Mouse (Mus musculus) ES-Bruce4 (cell line): ENCODE results near the gene Itgav. TPM values are rescaled to one million over a fixed set of nuclear protein-coding genes. Genes with fewer than 3 reads are reported as not detected.

Experiments
- H3K27ac ChIP-seq: 2 replicates; pipeline ENCODE4 v1.5.1; 2012; ENCODE audit warnings: low read length, inconsistent platforms; ENCODE audit not compliant: insufficient read depth
- H3K27me3 ChIP-seq: 2 replicates; pipeline ENCODE4 v1.6.1; 2012; ENCODE audit warnings: mild to moderate bottlenecking, low read length, inconsistent platforms; ENCODE audit not compliant: control insufficient read depth, poor library complexity, insufficient read depth, severe bottlenecking
- H3K36me3 ChIP-seq: 2 replicates; pipeline ENCODE4 v1.6.1; 2012; ENCODE audit warnings: inconsistent platforms, mild to moderate bottlenecking, low read length, moderate library complexity; ENCODE audit not compliant: control insufficient read depth, poor library complexity, insufficient read depth, severe bottlenecking
- H3K4me1 ChIP-seq: one replicate; pipeline ENCODE4 v1.8.1; 2011; ENCODE audit warnings: low read length; ENCODE audit not compliant: control insufficient read depth, insufficient read depth
- H3K4me3 ChIP-seq: 2 replicates; pipeline ENCODE4 v1.5.1; 2011; ENCODE audit warnings: low read depth, mild to moderate bottlenecking, low read length
- H3K9ac ChIP-seq: 2 replicates; pipeline ENCODE4 v1.6.1; 2012; ENCODE audit warnings: low read depth, mild to moderate bottlenecking, inconsistent platforms; ENCODE audit not compliant: poor library complexity, severe bottlenecking
- H3K9me3 ChIP-seq: replicated peaks from 2 replicates; pipeline ENCODE4 v1.6.1; 2012; ENCODE audit warnings: mild to moderate bottlenecking, low read length, inconsistent platforms; ENCODE audit not compliant: control insufficient read depth, poor library complexity, insufficient read depth, severe bottlenecking
- CTCF ChIP-seq: IDR thresholded peaks from one replicate; pipeline ENCODE4 v1.8.1; 2011; ENCODE audit warnings: low read depth, low read length
- EP300 ChIP-seq: IDR thresholded peaks from 2 replicates; pipeline ENCODE4 v1.6.1; 2011; ENCODE audit warnings: low read depth, low read length; ENCODE audit not compliant: insufficient read depth
- POLR2A ChIP-seq: IDR thresholded peaks from one replicate; pipeline ENCODE4 v1.8.1; 2011; ENCODE audit warnings: low read length; ENCODE audit not compliant: insufficient read depth
- polyA plus RNA-seq: library from polyadenylated mRNA; stranded (reverse); fragments of >200 nt; gene quantifications from 2 replicates; pipeline ENCODE4 v1.2.4, GENCODE M21; 2011; ENCODE audit warnings: low read depth; ENCODE audit not compliant: missing spikeins, insufficient read depth, insufficient read length

Itgav gene
- polyA plus RNA-seq, 1 experiment = 55.6 TPM

- no peak overlapping the region for H3K4me3 ChIP-seq
- H3K36me3 ChIP-seq = no peaks in the 10 kb centered on the region
- no peaks in the 10 kb centered on the region for H3K4me1 ChIP-seq
- H3K27ac ChIP-seq = no peak overlapping the region
- TF ChIP-seq POLR2A = no peak
- no peak for TF ChIP-seq CTCF
- TF ChIP-seq EP300 = no peak
- no peak overlapping the region for H3K9ac ChIP-seq
- no peaks in the 10 kb centered on the region for H3K27me3 ChIP-seq
- H3K9me3 ChIP-seq = no peaks in the 10 kb centered on the region
These were observed 24.5 kb downstream of the Itgav start for GRCm38 (mm10) chr2:83748581-83749118.

- no peak for TF ChIP-seq EP300
- TF ChIP-seq CTCF = no peak
- no peaks in the 10 kb centered on the region for H3K27me3 ChIP-seq
- H3K9me3 ChIP-seq = no peaks in the 10 kb centered on the region
- no peak overlapping the region for H3K9ac ChIP-seq
- no peak overlapping the region for H3K27ac ChIP-seq
- no peaks in the 10 kb centered on the region for H3K4me1 ChIP-seq
- H3K36me3 ChIP-seq = no peaks in the 10 kb centered on the region; the same call in 1 of the 2 replicates
- no peak overlapping the region for H3K4me3 ChIP-seq
These were observed 28.8 kb downstream of the Itgav start for GRCm38 (mm10) chr2:83753008-83753407.

- H3K27ac ChIP-seq = no peak overlapping the region
- H3K9ac ChIP-seq = no peak overlapping the region
- H3K9me3 ChIP-seq = no peaks in the 10 kb centered on the region
- H3K27me3 ChIP-seq = no peaks in the 10 kb centered on the region
- TF ChIP-seq EP300 = no peak
- no peak for TF ChIP-seq POLR2A
- no peak for TF ChIP-seq CTCF
- H3K4me3 ChIP-seq = no peak overlapping the region
- no peaks in the 10 kb centered on the region; the same call in 1 of the 2 replicates for H3K36me3 ChIP-seq
- no peaks in the 10 kb centered on the region for H3K4me1 ChIP-seq
These were observed 30.2 kb downstream of the Itgav start for GRCm38 (mm10) chr2:83754306-83754837.

GRCm38 (mm10) chr2:83758606-83759215 lies 34.5 kb downstream of the Itgav start:
- Histone ChIP-seq H3K9me3 (no peaks in the 10 kb centered on the region), H3K4me1 (no peaks in the 10 kb centered on the region), H3K27me3 (no peaks in the 10 kb centered on the region), H3K27ac (no peak overlapping the region), H3K4me3 (no peak overlapping the region), H3K9ac (no peak overlapping the region), H3K36me3 (no peaks in the 10 kb centered on the region; the same call in 1 of the 2 replicates)
- TF ChIP-seq EP300 (no peak), CTCF (no peak), POLR2A (no peak)

- Histone ChIP-seq H3K27ac (no peak overlapping the region), H3K4me3 (no peak overlapping the region), H3K36me3 (no peaks in the 10 kb centered on the region; the same call in 1 of the 2 replicates), H3K27me3 (no peaks in the 10 kb centered on the region), H3K4me1 (no peaks in the 10 kb centered on the region), H3K9me3 (no peaks in the 10 kb centered on the region), H3K9ac (no peak overlapping the region)
- no peak for TF ChIP-seq CTCF
- TF ChIP-seq EP300 = no peak
- no peak for TF ChIP-seq POLR2A
These were observed 35.0 kb downstream of the Itgav start for GRCm38 (mm10) chr2:83759216-83759648.

GRCm38 (mm10) chr2:83759667-83760066 lies 35.5 kb downstream of the Itgav start:
- Histone ChIP-seq H3K4me3 (no peak overlapping the region), H3K9ac (no peak overlapping the region), H3K4me1 (no peaks in the 10 kb centered on the region), H3K27me3 (no peaks in the 10 kb centered on the region), H3K36me3 (no peaks in the 10 kb centered on the region; the same call in 1 of the 2 replicates), H3K9me3 (no peaks in the 10 kb centered on the region), H3K27ac (no peak overlapping the region)
- TF ChIP-seq POLR2A (no peak), EP300 (no peak), CTCF (no peak)
